In genomic region chr14:54714617-54715081, GRCm38 (mm10) we compare ENCODE assay signal across 8 mouse cellular contexts. TPM values are rescaled to one million over a fixed set of nuclear protein-coding genes. Genes with fewer than 3 reads are reported as not detected.
DNase-seq lines count a peak whose midpoint lies in the region; ATAC-seq and TF ChIP-seq lines count a peak whose summit lies in the region.
"Had no signal": no experiment of that assay in that cellular context is flagged by ENCODE, and none has a peak within 500 bp of the region (broad histone marks: within the 10 kb centered on the region; RNA-seq: fewer than 3 reads in every experiment).

No protein-coding gene starts in this region.

- 4% methylated on average over 15 of the region's 15 CpGs for WGBS in lung, embryonic 14.5 days
- 1% methylated on average over 15 of the region's 15 CpGs for WGBS in forebrain, postnatal 0 days

- H3K79me2 ChIP-seq in myocyte (ENCODE audit: control insufficient read depth, insufficient read depth): no peaks in the 10 kb centered on the region

- TF ChIP-seq POLR2A in bone marrow macrophage, adult 2 months (IDR thresholded peaks at IDR 0.05; ENCODE audit: borderline replicate concordance, low read depth, low read length): no peak
- TF ChIP-seq POLR2A in myocyte (IDR thresholded peaks at IDR 0.05; ENCODE audit: insufficient read length, low read depth): no peak

- H3K27me3 ChIP-seq in lung, embryonic 14.5 days (ENCODE audit: insufficient read depth, low read length): no peaks in the 10 kb centered on the region
- no peaks in the 10 kb centered on the region for H3K27me3 ChIP-seq in forebrain, postnatal 0 days (ENCODE audit: insufficient read depth, low read length)
- peaks cover 29% of the 10 kb centered on the region for H3K27me3 ChIP-seq in myocyte (ENCODE audit: control insufficient read depth, insufficient read depth, insufficient read length)

- DNase-seq in lung, embryonic 14.5 days: peak; percentile 11
- DNase-seq in lung, postnatal 14 days: no peak
- peak; percentile 35 for DNase-seq in forebrain, postnatal 0 days
- DNase-seq in kidney, postnatal 36 days: peak; percentile 29 to 53
- DNase-seq in urinary bladder, postnatal 36 days (ENCODE audit: low spot score in 2 of 2): no peak

- no peak overlapping the region for H3K9ac ChIP-seq in lung, embryonic 14.5 days
- peak overlapping the region; percentile 53 for H3K9ac ChIP-seq in forebrain, postnatal 0 days

- no peaks in the 10 kb centered on the region for H3K9me3 ChIP-seq in lung, embryonic 14.5 days (ENCODE audit: low read depth, low read length)
- H3K9me3 ChIP-seq in forebrain, postnatal 0 days (ENCODE audit: low read length): no peaks in the 10 kb centered on the region

- peak overlapping the region; percentile 54 for H3K4me2 ChIP-seq in lung, embryonic 14.5 days
- peak overlapping the region; percentile 75 for H3K4me2 ChIP-seq in forebrain, postnatal 0 days (ENCODE audit: low read depth)
- peak overlapping the region; percentile 64 for H3K4me2 ChIP-seq in myocyte (ENCODE audit: low read depth)

- no peak for TF ChIP-seq CTCF in lung, embryonic 14.5 days (IDR thresholded peaks at IDR 0.05; ENCODE audit: low read depth)
- TF ChIP-seq CTCF in bone marrow macrophage, adult 2 months (IDR thresholded peaks at IDR 0.05; ENCODE audit: low read depth, low read length): no peak
- 0 out of 2 replicates have a peak, but pooled peaks have one; percentile 13 for TF ChIP-seq CTCF in forebrain, postnatal 0 days (IDR thresholded peaks at IDR 0.05; ENCODE audit: low read depth)

- H3K4me1 ChIP-seq in lung, embryonic 14.5 days (ENCODE audit: insufficient read depth): no peaks in the 10 kb centered on the region
- peaks cover 16% of the 10 kb centered on the region for H3K4me1 ChIP-seq in bone marrow macrophage, adult 2 months (ENCODE audit: control insufficient read depth, insufficient read depth, low read length)
- 0 out of 2 replicates have a peak, but pooled peaks cover 2% of the 10 kb centered on the region for H3K4me1 ChIP-seq in forebrain, postnatal 0 days (ENCODE audit: insufficient read depth)

- no peak overlapping the region for H3K27ac ChIP-seq in lung, embryonic 14.5 days (ENCODE audit: low read depth)
- H3K27ac ChIP-seq in bone marrow macrophage, adult 2 months (ENCODE audit: insufficient read depth, low read depth, low read length): no peak overlapping the region
- peak overlapping the region; percentile 40; the same call in 1 of the 2 replicates for H3K27ac ChIP-seq in forebrain, postnatal 0 days (ENCODE audit: low read depth, low read length)

- peak overlapping the region; percentile 12 for H3K4me3 ChIP-seq in lung, embryonic 14.5 days (ENCODE audit: low read depth, low read length)
- H3K4me3 ChIP-seq in bone marrow macrophage, adult 2 months (ENCODE audit: insufficient read depth, low read length): peak overlapping the region; percentile 50
- H3K4me3 ChIP-seq in forebrain, postnatal 0 days (ENCODE audit: low read depth, low read length): peak overlapping the region; percentile 38
- H3K4me3 ChIP-seq in myocyte: no peak overlapping the region

- ATAC-seq in lung, embryonic 14.5 days (ENCODE audit: insufficient read depth): no peak; the same call in 1 of the 2 replicates
- peak; percentile 68 for ATAC-seq in forebrain, postnatal 0 days

- no peak overlapping the region for H3ac ChIP-seq in myocyte (ENCODE audit: control insufficient read depth, insufficient read length)

- H3K36me3 ChIP-seq in lung, embryonic 14.5 days (ENCODE audit: insufficient read depth): no peaks in the 10 kb centered on the region
- H3K36me3 ChIP-seq in forebrain, postnatal 0 days (ENCODE audit: insufficient read depth): no peaks in the 10 kb centered on the region
- H3K36me3 ChIP-seq in myocyte (ENCODE audit: control insufficient read depth, insufficient read depth): no peaks in the 10 kb centered on the region

TF ChIP-seq in myocyte, 11 proteins besides CTCF, POLR2A, EP300 and RAD21:
- TF ChIP-seq TCF12 (IDR thresholded peaks at IDR 0.05; ENCODE audit: insufficient read depth, poor library complexity, severe bottlenecking) (no peak), SRF (IDR thresholded peaks at IDR 0.05; ENCODE audit: control insufficient read depth, insufficient read length, low read depth) (no peak), MYOD1 (IDR thresholded peaks at IDR 0.05; ENCODE audit: control insufficient read depth in 1 of 3, insufficient read length in 2 of 3, low read depth in 2 of 3) (no peak)

RNA-seq across cellular contexts. Expression of gene Cebpe, which starts 2.7 kb away (rescaled TPM):
- not detected in 2 replicates for polyA plus RNA-seq in lung, embryonic 14.5 days (2014; fragmentation: Nextera tagmentation; extraction: Ambion mirVana)
- polyA plus RNA-seq in bone marrow macrophage, adult 2 months (2012; ENCODE audit: insufficient read depth, insufficient read length, missing spikeins): 0.87 and 0.90 TPM in 2 replicates
- total RNA-seq in forebrain, postnatal 0 days (2014; rRNA removed): 0.38 TPM in 1 of 2 replicates, not detected in the other
- polyA plus RNA-seq in forebrain, postnatal 0 days (2015; fragmentation: Nextera tagmentation; extraction: Ambion mirVana): not detected in 2 replicates
- not detected for polyA plus RNA-seq in myocyte (2012; fragmentation: generic; extraction: Trizol)

RNA-seq across cellular contexts. Expression of gene Gm29776, which starts 16.0 kb away (rescaled TPM):
- 0.12 and 0.15 TPM in 2 replicates for polyA plus RNA-seq in lung, embryonic 14.5 days (2014; fragmentation: Nextera tagmentation; extraction: Ambion mirVana)
- polyA plus RNA-seq in bone marrow macrophage, adult 2 months (2012; ENCODE audit: insufficient read depth, insufficient read length, missing spikeins): not detected in 2 replicates
- 0.14 and 0.15 TPM in 2 replicates for total RNA-seq in forebrain, postnatal 0 days (2014; rRNA removed)
- polyA plus RNA-seq in forebrain, postnatal 0 days (2015; fragmentation: Nextera tagmentation; extraction: Ambion mirVana): 0.06 and 0.13 TPM in 2 replicates
- 0.04 TPM for polyA plus RNA-seq in myocyte (2012; fragmentation: generic; extraction: Trizol)
- polyA plus RNA-seq: large intestine, adult 2 months had no signal

RNA-seq across cellular contexts. Expression of gene Acin1, which starts 27.9 kb away (rescaled TPM):
- 120 and 122 TPM in 2 replicates for polyA plus RNA-seq in lung, embryonic 14.5 days (2014; fragmentation: Nextera tagmentation; extraction: Ambion mirVana)
- polyA plus RNA-seq in bone marrow macrophage, adult 2 months (2012; ENCODE audit: insufficient read depth, insufficient read length, missing spikeins): 226 and 268 TPM in 2 replicates
- 143 and 147 TPM in 2 replicates for total RNA-seq in forebrain, postnatal 0 days (2014; rRNA removed)
- 80.7 and 97.0 TPM in 2 replicates for polyA plus RNA-seq in forebrain, postnatal 0 days (2015; fragmentation: Nextera tagmentation; extraction: Ambion mirVana)
- 77.3 TPM for polyA plus RNA-seq in myocyte (2012; fragmentation: generic; extraction: Trizol)

RNA-seq across cellular contexts. Expression of gene 1700123O20Rik, which starts 28.6 kb away (rescaled TPM):
- polyA plus RNA-seq in lung, embryonic 14.5 days (2014; fragmentation: Nextera tagmentation; extraction: Ambion mirVana): 77.4 and 83.2 TPM in 2 replicates
- 30.2 and 32.8 TPM in 2 replicates for polyA plus RNA-seq in bone marrow macrophage, adult 2 months (2012; ENCODE audit: insufficient read depth, insufficient read length, missing spikeins)
- total RNA-seq in forebrain, postnatal 0 days (2014; rRNA removed): 32.0 and 36.2 TPM in 2 replicates
- polyA plus RNA-seq in forebrain, postnatal 0 days (2015; fragmentation: Nextera tagmentation; extraction: Ambion mirVana): 66.6 and 70.7 TPM in 2 replicates
- polyA plus RNA-seq in myocyte (2012; fragmentation: generic; extraction: Trizol): 36.3 TPM

Comparison
In these comparisons a context has a peak if more than half of its experiments do, and no peak if none do; other contexts are left out.
1. DNase-seq: peak in lung, embryonic 14.5 days (single experiment), forebrain, postnatal 0 days (single experiment) and kidney, postnatal 36 days (2 of 2); none in lung, postnatal 14 days (single experiment) and urinary bladder, postnatal 36 days (0 of 2).
2. Peak in every context shown above with its lines, with median percentiles within 50 percentile points of each other: H3K4me2 ChIP-seq.